Mouse (Mus musculus): Measurements from ENCODE around the gene Ctsw.
"Not testable (repeated sequence)": the region's sequence is repeated elsewhere in the genome, so short reads cannot be mapped to it uniquely, and the experiment has no call there.

The Ctsw gene

GRCm38 (mm10) chr19:5468374-5468773, at the start of gene Ctsw:
TSS of gene Ctsw (minus strand) at chr19:5468507.
- DNase-seq (ENCODE audit: low read depth, low spot score) = no peak

GRCm38 (mm10) chr19:5516906-5517505, 48.7 kb upstream of the Ctsw start:
- no peak for DNase-seq (ENCODE audit: low read depth, low spot score)

DNA sequence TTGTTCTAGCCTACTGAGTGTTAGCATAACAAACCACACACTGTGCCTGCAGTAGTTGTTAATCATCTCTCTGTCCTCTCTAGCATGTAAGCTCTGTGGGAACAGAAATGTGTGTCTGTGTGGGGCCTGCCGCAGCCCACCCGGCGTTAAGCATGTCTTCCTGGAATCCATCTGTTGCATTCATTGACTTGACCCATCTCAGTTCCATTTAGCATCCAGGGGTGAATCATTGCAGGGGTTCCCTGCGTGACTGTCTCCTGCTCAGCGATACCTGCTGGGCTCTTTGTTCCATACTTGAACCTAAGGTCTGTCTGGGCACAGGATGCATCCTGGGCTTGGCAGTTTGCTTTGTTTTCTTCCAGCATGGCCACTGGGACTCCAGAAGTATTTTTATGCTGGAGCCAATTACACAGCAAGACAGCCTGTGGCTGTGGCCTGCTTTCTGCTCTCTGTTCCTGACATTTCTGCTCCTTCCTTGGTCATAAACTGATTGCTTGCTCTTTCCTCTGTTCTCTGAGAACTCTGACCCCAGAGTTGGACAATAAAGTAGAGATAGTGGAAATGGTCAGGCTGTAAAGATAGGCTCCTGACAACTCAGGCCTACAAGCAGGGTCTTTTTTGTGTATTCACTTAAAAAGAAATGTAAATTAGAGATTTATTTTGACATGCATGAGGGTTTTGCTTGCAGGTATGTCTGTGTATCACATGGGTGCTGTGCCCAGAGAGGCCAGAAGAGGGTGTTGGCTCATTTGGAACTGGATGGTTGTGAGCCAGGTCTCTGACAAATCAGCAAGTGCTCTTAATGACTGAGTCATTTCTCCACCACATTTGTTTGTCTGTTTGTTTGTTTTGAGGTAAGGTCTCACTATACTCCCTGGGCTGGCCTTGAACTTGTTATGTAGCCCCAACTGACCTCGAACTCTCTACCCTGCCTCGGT, 47.8 kb upstream of the Ctsw start:
- DNase-seq (ENCODE audit: low read depth, low spot score) = no peak

DNA sequence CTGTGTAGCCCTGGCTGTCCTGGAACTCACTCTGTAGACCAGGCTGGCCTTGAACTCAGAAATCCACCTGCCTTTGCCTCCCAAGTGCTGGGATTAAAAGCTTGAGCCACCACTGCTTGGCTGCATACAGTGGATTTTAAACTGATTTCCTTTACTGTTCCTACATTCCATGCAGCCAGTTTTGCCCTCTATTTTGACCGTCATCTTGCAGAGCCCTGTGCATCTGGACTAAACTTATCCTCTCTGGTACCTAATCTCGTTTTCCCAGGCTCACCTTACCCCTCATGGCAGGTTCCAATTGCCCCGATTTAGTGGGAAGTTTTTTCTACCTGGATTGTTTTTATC, 44.7 kb upstream of the Ctsw start:
- no peak for DNase-seq (ENCODE audit: low read depth, low spot score)

GRCm38 (mm10) chr19:5512091-5513004, 44.0 kb upstream of the Ctsw start:
- no peak for DNase-seq (ENCODE audit: low read depth, low spot score)

- DNase-seq (ENCODE audit: low read depth, low spot score) = no peak
Observed at GRCm38 (mm10) chr19:5511074-5511632, 42.8 kb upstream of the Ctsw start.

DNA sequence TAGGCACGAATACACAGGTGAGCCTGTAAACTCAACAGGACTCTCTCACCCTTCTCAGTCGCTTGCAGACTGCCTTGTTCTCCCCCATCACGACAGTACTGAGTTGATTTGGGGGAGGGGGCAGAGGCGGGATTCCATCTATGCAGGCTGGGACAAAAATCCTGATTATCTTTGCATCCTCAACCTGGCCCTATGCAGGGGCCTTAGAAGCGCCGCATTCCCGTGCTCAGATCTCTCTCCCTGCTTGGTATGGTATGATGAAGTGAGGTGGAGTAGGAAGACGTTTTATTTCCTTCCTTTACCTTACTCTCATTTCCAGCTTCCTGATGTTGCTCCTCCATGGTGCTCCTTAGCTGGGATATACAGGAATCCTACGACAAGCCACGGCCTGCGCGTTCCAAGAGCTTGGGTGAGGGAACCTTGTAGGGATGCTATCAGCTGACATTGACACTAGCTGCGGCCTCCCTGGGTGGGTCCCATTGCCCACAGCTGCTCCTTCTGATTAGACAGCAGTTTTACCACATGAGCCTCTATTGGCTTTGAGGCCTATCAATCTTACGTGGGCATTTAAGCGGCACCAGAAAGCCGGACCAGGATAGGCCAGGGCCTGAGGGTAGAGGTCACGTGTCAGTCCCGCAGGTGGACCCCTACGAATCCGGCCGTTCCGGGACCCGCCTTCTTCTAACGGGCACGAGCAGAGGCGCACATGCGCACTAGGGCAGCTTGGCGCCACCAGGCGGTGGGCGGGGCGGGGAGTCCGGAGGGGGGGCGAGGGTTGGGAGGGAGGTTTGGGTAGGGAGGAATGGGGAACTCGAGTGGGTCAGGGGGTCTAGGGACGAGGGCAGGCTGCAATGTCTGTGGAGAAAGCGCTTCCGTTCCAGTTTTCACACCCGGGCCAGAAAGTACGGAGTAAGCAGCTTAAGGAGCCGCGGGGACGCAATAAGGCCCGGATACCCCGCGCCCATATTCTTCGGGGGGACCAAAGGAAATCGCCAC, 42.0 kb upstream of the Ctsw start, which contains the start of gene Snx32:
Gene Snx32 (minus strand): TSS at position 508 of the 996 bp plus-strand sequence.
- DNase-seq (ENCODE audit: low read depth, low spot score) = peak; percentile 100

- DNase-seq (ENCODE audit: low read depth, low spot score) = no peak
Observed at GRCm38 (mm10) chr19:5503687-5504086, 35.4 kb upstream of the Ctsw start, which contains the start of gene 1700020D05Rik. TSS of gene 1700020D05Rik (minus strand) at chr19:5503787.

GRCm38 (mm10) chr19:5500330-5500875, 32.1 kb upstream of the Ctsw start:
- DNase-seq (ENCODE audit: low read depth, low spot score) = no peak

- DNase-seq (ENCODE audit: low read depth, low spot score) = no peak
Observed at GRCm38 (mm10) chr19:5496052-5496370, 27.7 kb upstream of the Ctsw start.

DNA sequence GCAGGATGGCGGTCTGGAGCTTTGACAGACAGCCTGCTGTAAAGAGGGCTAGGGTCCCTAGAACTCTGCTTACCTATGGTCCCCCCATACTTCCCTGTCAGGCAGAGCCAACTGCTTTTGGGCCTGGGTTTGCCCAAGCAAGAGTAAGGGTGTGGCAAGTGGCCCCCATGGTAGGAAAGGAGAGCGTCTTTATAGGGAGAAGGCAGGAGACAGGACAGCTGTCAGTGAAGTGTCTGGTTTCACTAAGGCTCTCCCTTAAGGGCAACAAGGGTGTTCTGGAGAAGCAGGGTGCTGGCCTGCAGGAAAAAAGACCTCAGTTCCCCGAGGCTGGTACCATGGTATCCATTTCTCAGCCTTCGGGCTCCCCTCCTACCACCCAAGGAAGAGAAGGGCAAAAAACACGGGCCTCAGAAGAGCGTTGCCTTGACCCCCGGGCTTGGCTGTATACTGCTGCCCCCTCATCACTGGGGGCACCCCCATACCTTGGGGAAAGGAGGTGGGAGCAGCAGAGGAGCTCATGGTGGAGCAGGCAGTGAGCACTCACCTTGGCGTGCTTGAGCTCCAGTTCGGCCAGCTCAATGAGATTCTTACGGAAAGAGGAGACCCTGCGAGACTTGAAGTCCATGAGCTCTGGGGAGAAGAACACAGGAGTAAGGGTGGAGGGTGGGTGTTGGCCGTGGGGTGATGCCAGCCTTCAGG, 27.2 kb upstream of the Ctsw start:
- no peak for DNase-seq (ENCODE audit: low read depth, low spot score)

DNA sequence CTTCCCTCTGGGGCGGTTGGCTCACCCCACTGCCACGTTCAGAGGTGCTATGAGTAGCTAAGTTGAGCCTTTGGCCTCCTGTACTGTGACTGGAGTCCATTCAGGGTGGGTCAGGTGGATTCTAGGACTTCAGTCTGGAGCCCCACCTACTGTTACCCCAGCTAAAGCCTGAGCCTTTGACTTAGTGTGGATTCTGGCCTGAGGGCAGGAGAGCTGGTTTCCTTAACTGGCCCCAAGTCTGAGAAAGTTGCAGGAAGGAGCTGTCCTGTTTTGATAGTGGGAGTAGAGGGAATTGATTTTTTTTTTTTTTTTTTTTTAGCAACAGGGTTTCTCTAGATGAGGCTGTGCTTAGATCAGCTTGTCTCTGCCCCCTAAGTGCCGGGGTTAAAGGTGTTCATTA, 26.0 kb upstream of the Ctsw start:
- DNase-seq (ENCODE audit: low read depth, low spot score) = no peak

- not testable (repeated sequence) for DNase-seq (ENCODE audit: low read depth, low spot score)
Observed at GRCm38 (mm10) chr19:5493301-5493721, 25.0 kb upstream of the Ctsw start.

- DNase-seq (ENCODE audit: low read depth, low spot score) = no peak
Observed at GRCm38 (mm10) chr19:5492641-5493040, 24.3 kb upstream of the Ctsw start.

DNA sequence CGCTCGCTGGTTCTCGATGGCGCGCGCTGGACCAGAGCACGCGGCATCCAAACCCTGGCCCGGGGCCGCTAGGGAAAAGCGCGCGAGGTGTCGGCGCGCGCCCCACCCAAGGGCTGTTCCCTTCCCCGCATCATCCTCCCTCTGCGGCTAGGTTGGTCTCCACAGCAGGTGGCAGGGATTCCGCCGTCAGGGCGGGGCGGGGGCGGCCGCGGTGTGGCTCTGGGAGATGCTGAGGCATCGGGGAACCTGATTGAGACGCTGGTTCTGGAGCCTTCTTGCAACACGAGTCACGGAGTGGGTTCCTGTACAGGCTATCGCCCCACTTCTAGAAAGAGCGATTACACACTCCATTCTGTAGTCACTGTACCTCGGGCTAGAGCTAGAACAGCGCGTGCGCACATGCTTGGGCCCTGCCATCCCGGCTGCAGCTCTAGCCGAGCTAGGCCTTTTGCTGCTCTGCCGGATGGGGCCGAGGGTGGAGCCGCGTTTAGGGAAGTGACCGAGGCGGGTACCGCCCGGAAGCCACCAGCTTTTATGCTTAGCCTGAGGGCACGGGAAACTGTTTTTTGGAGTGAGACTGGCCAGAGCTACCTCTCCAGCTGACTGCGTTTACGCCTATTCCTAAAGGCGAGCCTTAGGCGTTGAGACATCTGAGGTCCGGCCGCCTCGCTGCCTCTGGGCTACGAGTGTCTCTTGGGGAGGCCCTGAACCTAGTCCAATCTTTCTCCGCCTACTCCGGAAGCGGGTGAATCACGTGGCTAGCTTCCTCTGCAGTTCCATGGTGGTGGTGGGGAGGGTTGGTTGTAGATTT, 22.8 kb upstream of the Ctsw start:
- DNase-seq (ENCODE audit: low read depth, low spot score) = peak; percentile 80

DNA sequence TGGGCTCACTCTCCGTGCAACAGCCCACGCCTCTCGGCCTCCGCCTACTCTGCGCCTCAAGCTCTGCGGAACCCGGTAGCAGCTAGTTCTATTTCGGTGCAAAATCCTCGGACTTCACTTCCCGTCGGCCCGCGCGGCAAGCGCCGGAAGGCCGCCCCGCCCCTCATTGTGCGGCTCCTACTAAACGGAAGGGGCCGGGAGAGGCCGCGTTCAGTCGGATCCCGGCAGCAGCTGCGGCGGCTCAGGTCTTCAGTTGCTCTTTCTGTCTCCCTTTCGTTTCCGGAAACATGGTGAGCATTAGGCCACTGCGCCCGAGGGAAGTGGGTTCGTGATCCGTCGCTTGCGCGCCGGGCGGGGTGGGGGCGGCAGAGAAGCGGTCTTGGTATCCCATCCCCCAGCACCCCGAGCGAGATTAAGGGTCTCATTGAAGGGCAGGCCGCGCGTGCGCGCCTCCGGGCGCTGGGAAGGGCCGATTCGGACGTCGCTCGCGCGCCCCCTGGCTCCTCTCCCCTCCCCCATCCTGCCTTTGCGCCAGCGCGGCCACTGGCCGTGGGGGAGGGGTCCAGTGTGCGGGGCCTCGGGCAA, 22.1 kb upstream of the Ctsw start, which contains the start of gene Cfl1:
Gene Cfl1 (plus strand): TSS at position 143 of the 585 bp plus-strand sequence.
- DNase-seq (ENCODE audit: low read depth, low spot score) = peak; percentile 94

DNA sequence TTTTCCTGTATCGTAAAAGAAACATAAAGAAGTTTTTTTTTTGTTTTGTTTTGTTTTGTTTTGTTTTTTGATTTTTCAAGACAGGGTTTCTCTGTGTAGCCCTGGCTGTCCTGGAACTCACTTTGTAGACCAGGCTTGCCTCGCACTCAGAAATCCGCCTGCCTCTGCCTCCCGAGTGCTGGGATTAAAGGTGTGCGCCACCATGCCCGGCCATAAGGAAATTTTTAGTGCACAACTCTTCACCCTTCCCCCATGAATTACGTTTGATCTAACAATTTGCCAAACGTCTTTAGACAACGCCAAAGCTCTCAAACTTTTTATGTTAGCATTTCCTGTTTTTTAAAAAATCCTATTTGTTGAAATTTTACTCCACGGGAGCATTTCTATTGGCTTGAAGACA, 21.4 kb upstream of the Ctsw start:
- DNase-seq (ENCODE audit: low read depth, low spot score) = not testable (repeated sequence)

Measured in skeletal muscle tissue, adult 2 months (tissue).